Mouse (Mus musculus) embryo, embryonic 10 days (tissue): ENCODE measurements around the gene Calu.

ENCODE experiments used
- DNase-seq: peaks from one replicate; pipeline ENCODE4 v3.0.0-alpha.2; 2015; ENCODE audit warnings: low spot score

The Calu gene

DNA sequence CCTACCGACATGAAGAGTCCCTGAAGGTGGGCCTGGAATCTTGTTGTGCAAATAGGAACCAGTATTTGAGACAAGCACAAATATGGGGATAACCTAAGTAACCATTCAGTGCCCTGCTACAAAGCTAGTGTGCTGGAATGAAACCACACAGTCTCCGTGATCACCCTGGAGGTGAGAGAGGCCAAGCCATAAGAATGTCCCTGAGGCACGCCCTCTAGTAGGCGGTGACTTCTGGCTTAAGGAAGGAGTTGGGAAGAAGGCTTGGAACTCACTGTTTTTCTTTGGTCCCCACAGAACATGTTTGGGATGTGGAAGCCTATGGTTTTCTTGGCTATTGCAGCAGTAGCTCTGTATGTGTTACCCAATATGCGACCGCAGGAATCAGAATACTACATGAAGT, 78.5 kb downstream of the Calu start:
- DNase-seq = no peak
